Mouse (Mus musculus): ENCODE results near the gene Adipoq.

DNA sequence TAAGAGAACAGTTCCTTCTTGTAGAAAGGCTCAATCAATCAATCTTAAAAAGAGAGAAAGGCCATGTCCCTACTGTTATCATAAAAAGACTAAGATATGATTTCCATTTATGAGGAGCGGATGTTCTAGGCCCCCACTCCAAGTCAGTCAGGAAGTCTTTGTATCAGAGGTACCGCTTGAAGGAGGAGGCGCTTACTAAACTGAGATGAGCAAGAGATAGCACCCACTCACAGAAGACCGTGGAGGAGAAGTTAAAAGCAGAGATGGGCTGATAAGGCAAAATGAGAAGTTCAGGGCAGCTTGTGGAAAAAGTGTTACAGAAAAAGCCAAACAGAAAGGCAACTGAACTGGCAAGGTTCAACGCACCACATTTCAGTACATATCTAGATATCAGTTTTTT is 28.5 kb downstream of the Adipoq start:
- TF ChIP-seq POLR2A (IDR thresholded peaks at IDR 0.05; ENCODE audit: extremely low read depth, insufficient read depth, low read length) (no peak), CTCF (IDR thresholded peaks at IDR 0.05; ENCODE audit: low read depth, low read length) (no peak)
